Mouse (Mus musculus): ENCODE data around the gene 6030408B16Rik.

DNA sequence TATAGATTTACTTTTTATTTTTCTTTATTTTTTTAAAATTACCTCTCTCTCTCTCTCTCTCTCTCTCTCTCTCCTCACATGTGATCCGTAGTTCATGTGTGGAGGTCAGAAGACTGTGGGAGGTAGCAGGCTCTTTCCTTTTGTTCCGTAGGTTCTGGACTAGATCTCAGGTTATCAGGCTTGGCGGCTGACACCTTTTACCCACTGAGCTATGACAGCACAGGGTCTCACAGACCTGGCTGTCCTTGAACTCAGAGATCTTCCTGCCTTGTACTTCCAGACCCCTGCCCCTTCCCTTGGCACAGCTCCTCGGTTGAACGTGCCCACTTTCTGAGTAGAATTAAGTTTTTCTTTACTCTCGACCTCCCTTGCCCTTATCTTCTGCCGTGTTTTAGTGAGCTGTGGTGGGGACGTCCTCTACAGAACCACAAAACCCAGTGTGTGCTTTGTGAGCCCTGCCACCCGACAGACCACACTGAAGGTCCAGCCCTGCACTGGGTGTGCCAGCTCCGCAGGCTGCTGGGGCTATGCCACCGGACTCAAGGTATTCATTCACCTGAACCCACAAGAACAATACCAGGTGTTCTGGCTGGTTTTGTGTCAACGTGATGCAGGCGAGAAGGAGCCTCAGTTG, 23.4 kb downstream of the 6030408B16Rik start:
- TF ChIP-seq CTCF (IDR thresholded peaks at IDR 0.05; ENCODE audit: low read depth, low read length) (no peak), POLR2AphosphoS5 (IDR thresholded peaks at IDR 0.05; ENCODE audit: insufficient replicate concordance, low read depth, low read length) (no peak), GATA1 (IDR thresholded peaks at IDR 0.05; ENCODE audit: borderline replicate concordance, low read length) (no peak), TAL1 (conservative IDR thresholded peaks at IDR 0.05; ENCODE audit: low read depth, low read length) (no peak)
